Mouse (Mus musculus): ENCODE results near the gene Cfap298. TPM values are rescaled to one million over a fixed set of nuclear protein-coding genes. Genes with fewer than 3 reads are reported as not detected.

The Cfap298 gene
- total RNA-seq, 2 experiments from 2014 or later, result 39.7 to 40.8 TPM

DNA sequence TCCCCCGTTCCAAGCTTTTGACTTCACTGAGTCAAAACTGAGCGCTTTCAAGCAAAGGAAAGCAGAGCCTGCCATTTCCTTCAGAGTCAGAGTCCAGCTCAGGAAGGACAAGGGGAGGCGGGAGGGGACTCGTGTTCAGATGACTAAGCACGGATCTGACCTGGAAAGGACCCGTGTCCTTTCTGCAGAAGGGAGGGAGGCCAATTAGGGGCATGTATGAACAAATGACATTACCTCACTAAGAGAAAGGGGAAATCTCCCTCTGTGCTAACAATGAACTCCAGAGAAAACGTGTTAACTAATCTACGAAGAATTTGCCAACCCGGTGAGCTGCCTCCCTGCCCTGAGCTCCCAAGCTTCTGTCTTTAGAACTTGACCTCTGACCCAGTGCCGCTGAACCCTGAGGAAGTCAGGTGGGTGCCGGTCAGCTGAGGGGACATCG lies 18.9 kb downstream of the Cfap298 start:
- DNase-seq (ENCODE audit: low spot score in 2 of 2), result no peak

- no peak for DNase-seq (ENCODE audit: low spot score in 2 of 2)
Measured at GRCm38 (mm10) chr16:90911766-90912165, 23.1 kb downstream of the Cfap298 start.

DNA sequence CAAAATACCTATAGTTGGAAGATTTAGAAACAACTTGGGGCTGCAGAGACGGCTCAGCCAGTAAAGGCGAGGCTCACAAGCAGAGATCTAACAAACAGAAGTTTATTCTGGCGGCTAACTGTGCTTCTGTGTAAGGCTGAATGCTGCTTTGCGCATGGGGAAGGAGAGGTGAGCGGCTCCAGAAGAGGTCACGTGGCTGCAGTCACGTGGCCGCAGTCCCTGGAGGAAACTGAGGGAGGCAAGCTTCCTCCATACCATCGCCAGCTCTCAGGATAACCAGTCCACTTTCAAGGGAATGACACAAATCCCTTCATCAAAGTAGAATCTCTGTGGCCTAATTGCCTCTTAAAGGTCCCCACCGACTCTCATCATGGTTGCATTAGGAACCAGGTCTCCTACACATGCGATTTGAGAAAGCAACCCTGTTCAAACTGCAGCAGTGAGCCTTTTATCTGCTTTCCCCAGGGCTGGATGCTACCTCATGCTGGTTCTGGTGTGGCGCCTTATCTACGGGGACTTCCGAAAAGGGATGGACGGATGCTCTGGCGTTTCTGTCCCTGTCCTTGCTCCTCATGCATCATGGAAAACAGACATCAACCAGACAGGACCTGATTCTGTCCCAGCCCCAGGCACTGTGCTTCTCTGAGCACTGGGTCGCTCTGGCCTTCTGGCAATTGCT lies 23.9 kb downstream of the Cfap298 start:
- DNase-seq (ENCODE audit: low spot score in 2 of 2), result no peak

DNA sequence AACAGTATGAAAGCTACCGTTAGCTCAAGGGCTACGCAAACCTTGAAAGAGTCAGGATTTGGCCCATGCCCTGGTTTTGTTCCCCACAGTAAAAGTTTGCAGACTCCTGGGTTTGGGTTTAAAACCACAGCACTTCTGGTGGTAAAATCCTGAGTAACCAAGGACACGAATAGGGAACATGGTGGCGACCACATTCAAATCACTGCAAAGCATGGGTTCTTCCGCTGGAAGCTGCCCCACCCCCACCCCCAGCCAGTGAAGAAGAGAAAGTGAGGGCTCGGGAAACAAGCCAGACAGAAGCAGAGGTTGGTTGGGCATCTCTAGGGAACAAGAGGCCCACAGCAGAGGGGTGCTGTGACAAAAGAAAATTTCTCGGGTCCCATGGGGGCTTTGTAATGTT lies 27.7 kb downstream of the Cfap298 start:
- DNase-seq (ENCODE audit: low spot score in 2 of 2), result no peak

DNA sequence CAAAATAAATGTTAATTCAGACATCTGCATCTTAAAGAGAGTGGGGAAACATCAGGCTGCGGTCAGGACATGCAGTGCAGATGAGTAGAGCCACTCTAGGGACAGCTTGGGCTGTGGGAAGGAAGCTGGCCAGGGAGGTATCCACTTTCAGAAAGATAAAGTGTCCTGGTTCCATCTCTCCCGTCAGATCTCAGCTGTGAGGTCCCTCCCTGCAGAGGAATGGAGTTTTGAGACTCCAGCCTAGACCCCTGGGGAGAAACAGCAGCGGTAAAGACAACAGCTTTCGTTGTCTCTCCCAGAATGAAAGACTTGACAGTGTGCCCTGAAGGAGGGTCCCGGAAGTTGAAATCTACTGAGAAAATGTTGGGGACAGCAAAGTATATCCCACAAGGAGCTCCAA lies 31.6 kb downstream of the Cfap298 start:
- DNase-seq (ENCODE audit: low spot score in 2 of 2), result no peak

GRCm38 (mm10) chr16:90901364-90901763 lies 33.5 kb downstream of the Cfap298 start:
- no peak for DNase-seq (ENCODE audit: low spot score in 2 of 2)

DNA sequence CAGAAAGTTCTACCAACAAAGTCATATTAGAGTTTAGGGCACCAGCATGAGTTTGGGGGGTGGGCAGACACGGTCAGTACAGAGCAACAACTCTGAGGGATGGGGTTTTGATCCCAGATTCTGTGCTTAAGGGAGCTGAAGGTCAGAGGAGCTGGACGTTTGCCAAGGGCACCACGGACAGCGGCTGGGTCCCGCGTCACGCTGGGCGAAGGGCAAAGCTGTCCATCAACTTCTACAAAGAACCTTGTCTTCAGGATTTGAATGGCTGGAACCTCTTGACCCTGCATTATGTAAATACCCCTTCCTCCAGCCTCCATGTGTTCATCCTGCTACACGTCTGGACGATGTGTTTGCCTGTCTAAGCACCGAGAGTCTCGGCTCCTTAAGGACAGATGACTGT lies 35.4 kb downstream of the Cfap298 start:
- no peak for DNase-seq (ENCODE audit: low spot score in 2 of 2)

- DNase-seq (ENCODE audit: low spot score in 2 of 2), result no peak
Measured at GRCm38 (mm10) chr16:90897651-90898050, 37.3 kb downstream of the Cfap298 start.

GRCm38 (mm10) chr16:90893792-90894191 lies 41.1 kb downstream of the Cfap298 start:
- DNase-seq (ENCODE audit: low spot score in 2 of 2), result no peak

- DNase-seq (ENCODE audit: low spot score in 2 of 2), result no peak
Measured at GRCm38 (mm10) chr16:90893019-90893418, 41.9 kb downstream of the Cfap298 start.

- DNase-seq (ENCODE audit: low spot score in 2 of 2), result no peak
Measured at GRCm38 (mm10) chr16:90892081-90892480, 42.8 kb downstream of the Cfap298 start.

- no peak for DNase-seq (ENCODE audit: low spot score in 2 of 2)
Measured at GRCm38 (mm10) chr16:90891601-90892000, 43.3 kb downstream of the Cfap298 start.

GRCm38 (mm10) chr16:90890683-90891082 lies 44.2 kb downstream of the Cfap298 start:
- DNase-seq (ENCODE audit: low spot score in 2 of 2), result no peak

- DNase-seq (ENCODE audit: low spot score in 2 of 2), result peak in 1 of 2 experiments; percentile 41
Measured at GRCm38 (mm10) chr16:90885781-90886565, 48.9 kb downstream of the Cfap298 start.

GRCm38 (mm10) chr16:90885351-90885750 lies 49.6 kb downstream of the Cfap298 start:
- no peak for DNase-seq (ENCODE audit: low spot score in 2 of 2)

DNA sequence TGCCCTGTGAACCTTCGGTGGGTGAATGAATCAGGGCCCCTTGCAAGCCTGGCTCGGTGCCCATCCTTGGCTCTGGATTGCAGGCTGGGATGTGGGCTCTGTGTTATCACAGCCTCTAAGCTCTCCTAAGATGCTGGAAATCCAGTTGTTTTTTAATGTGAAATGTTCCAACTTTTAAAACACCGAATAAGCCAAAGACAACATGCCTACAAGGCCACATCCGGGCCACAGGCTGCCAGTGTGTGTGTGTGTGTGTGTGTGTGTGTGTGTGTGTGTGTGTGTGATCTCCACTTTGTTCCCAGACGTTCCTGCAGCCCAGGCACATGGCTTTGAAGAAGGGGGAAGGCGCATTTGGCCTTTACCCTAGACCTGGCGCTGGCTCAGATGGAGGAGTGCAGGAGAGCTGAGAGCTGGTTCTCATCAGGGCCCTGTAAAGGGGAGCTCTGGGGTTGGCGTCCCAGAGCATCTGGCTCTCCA lies 52.4 kb downstream of the Cfap298 start:
- DNase-seq (ENCODE audit: low spot score in 2 of 2), result no peak

DNA sequence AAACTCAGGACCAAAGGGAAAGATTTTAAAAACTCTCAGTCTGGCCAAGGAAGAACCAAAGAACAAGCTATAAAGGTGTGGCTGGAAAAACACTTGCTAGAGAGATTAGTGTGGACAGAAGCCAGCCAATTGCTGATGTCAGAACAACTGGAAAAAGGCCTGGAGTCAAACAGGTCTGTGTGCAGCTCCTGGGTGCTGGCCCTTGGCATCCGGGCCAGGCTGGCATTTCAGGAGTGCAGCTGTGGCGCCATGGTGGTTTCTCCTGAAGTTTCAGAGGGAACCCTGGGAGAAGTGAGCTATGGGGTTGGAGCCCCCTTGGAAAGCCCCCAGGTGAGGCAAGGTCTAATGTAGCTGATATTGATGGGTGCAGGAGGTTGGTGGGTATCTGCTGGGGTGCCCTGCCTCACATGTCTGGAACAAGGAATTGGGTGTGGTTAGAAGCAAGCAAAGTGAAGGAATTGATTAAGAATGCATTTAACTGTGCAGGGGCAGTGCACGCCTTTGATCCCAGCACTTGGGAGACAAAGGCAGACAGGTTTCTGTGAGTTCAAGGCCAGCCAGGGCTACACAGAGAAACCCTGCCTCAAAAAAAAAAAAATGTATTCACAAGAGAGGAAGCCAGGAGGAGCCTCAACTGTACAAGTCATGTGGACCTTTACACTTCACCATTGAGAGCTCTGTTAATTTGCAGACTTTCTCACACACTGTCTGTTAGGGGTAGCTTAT lies 56.6 kb downstream of the Cfap298 start:
- no peak for DNase-seq (ENCODE audit: low spot score in 2 of 2)

Small RNA genes lying within 50 kb of the gene (microRNA-seq; reads per million reads assigned to microRNA genes)
- 0 reads per million in 2 experiments for gene Gm22933

Other genes starting within 250 kb of the Cfap298 start
- gene Mis18a, start 207.7 kb downstream of the Cfap298 start, total RNA-seq (2021), result 1 to 10 TPM; 8.3 to 8.6 TPM
- not detected for gene Mrap, start 196.9 kb downstream of the Cfap298 start, total RNA-seq (2021)
- gene Urb1, start 124.7 kb downstream of the Cfap298 start, total RNA-seq (2021), result 10 to 100 TPM; 17.2 to 18.7 TPM
- 1 to 10 TPM; 1.3 to 1.4 TPM for gene Eva1c, start 108.4 kb downstream of the Cfap298 start, total RNA-seq (2021)
- 100 to 1,000 TPM; 257 to 270 TPM for gene Synj1, start 76.2 kb upstream of the Cfap298 start, total RNA-seq (2021)
- gene Paxbp1, start 109.4 kb upstream of the Cfap298 start, total RNA-seq (2021), result 10 to 100 TPM; 69.9 to 89.4 TPM
- 1 to 10 TPM; 1.3 to 1.4 TPM for gene 4932438H23Rik, start 160.0 kb upstream of the Cfap298 start, total RNA-seq (2021)